Mouse (Mus musculus) kidney, embryonic 16.5 days (tissue): ENCODE data around the gene Slc18a2. TPM values are rescaled to one million over a fixed set of nuclear protein-coding genes. Genes with fewer than 3 reads are reported as not detected.

Source experiments
- ATAC-seq: fragments of 200-750 bp; cut with Nextera tagmentation; 2 replicates; pipeline ENCODE4 v1.8.0; 2017; ENCODE audit warnings: moderate TSS enrichment; ENCODE audit not compliant: low FRiP score, low TSS enrichment
- H3K27ac ChIP-seq: fragments of 300-500 bp; sonication (generic); 2 replicates; pipeline ENCODE4 v1.5.1; 2014; ENCODE audit warnings: low read length
- H3K27me3 ChIP-seq: fragments of 300-500 bp; sonication (generic); 2 replicates; pipeline ENCODE4 v1.6.1; 2014; ENCODE audit warnings: low read length, control low read depth, mixed read lengths; ENCODE audit not compliant: insufficient read depth
- H3K36me3 ChIP-seq: fragments of 300-500 bp; sonication (generic); 2 replicates; pipeline ENCODE4 v1.6.1; 2014; ENCODE audit warnings: low read length, control low read depth, mixed read lengths; ENCODE audit not compliant: insufficient read depth
- H3K4me1 ChIP-seq: fragments of 300-500 bp; sonication (generic); 2 replicates; pipeline ENCODE4 v1.6.1; 2014; ENCODE audit warnings: low read length, control low read depth, mixed read lengths; ENCODE audit not compliant: insufficient read depth
- H3K4me2 ChIP-seq: fragments of 300-500 bp; sonication (generic); replicated peaks from 2 replicates; pipeline ENCODE4 v1.6.1; 2014; ENCODE audit warnings: low read depth, low read length
- H3K4me3 ChIP-seq: fragments of 300-500 bp; sonication (generic); 2 replicates; pipeline ENCODE4 v1.5.1; 2014; ENCODE audit warnings: mild to moderate bottlenecking, low read length
- H3K9ac ChIP-seq: fragments of 300-500 bp; sonication (generic); replicated peaks from 2 replicates; pipeline ENCODE4 v1.6.1; 2014; ENCODE audit warnings: low read length
- H3K9me3 ChIP-seq: fragments of 300-500 bp; sonication (generic); 2 replicates; pipeline ENCODE4 v1.6.1; 2016; ENCODE audit warnings: low read length, control low read depth
- WGBS: fragments of 180-500 bp; shearing (Covaris S2); extraction: QIAGEN DNeasy Blood & Tissue Kit; methylation state at CpG from one replicate; pipeline ENCODE4 v1.1.7; 2014; 5-methylcytosine and 5-hydroxymethylcytosine counted together
- polyA plus RNA-seq: library from polyadenylated mRNA; unstranded; fragments of >200 nt; fragmentation: Nextera tagmentation; extraction: Ambion mirVana; gene quantifications from 2 replicates; pipeline ENCODE4 v1.2.1, GENCODE M21; 2015

Gene Slc18a2
- polyA plus RNA-seq, 1 experiment from 2014 or later = 8.1 TPM

DNA sequence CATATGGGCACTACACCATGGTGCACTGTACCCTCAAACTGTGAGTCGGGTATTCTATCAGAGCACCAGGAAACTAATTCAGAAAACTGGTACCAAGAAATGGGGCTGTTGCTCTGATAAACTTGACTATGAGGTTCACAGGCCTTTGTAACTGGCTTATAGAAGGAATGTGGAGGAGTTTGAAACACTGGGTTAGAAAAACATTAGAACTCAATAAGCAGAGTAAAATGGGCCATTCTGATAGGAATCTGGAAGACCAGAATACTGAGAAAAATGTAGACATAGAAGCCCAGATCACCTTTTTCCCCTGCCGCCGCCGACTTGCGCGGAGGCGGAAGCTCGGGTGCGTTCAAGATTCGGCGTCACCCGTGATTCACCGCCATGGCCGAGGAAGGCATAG is 61.3 kb downstream of the Slc18a2 start, which contains the start of gene Rps12-ps3:
TSS of gene Rps12-ps3 (plus strand) at position 301 of the 400 bp plus-strand sequence.
- Histone ChIP-seq H3K27me3 (no peaks in the 10 kb centered on the region), H3K4me3 (no peak within 1 kb of the TSS), H3K36me3 (0 out of 2 replicates have a peak, but pooled peaks cover 3% of the 10 kb centered on the region), H3K9me3 (no peaks in the 10 kb centered on the region), H3K4me2 (no peak within 1 kb of the TSS), H3K27ac (no peak within 1 kb of the TSS), H3K9ac (no peak within 1 kb of the TSS), H3K4me1 (no peaks in the 10 kb centered on the region)
- WGBS = 97% methylated on average over 12 of the region's 14 CpGs
- ATAC-seq = no peak

DNA sequence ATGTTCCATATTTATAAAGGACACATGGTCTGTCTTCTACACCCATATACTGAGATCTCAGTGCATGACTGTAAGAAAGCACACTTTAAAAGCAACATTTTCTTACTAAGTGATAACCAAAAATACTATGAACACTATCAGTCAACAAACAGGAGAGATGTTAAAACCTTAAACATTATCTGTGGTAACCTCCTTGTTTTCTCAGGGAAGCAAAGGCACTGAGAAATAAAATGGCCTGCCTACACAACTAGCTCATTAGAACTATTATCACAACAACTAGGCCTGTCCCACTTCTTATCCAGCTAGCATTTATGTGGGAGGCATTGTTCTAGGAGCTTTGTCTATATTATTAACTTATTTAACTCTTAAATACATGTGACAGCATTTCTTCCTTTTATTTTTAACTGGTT is 70.1 kb downstream of the Slc18a2 start:
- Histone ChIP-seq H3K9me3 (no peaks in the 10 kb centered on the region), H3K4me1 (no peaks in the 10 kb centered on the region), H3K36me3 (no peaks in the 10 kb centered on the region), H3K27me3 (no peaks in the 10 kb centered on the region), H3K27ac (no peak overlapping the region), H3K4me2 (no peak overlapping the region), H3K9ac (no peak overlapping the region), H3K4me3 (no peak overlapping the region)
- ATAC-seq = no peak

DNA sequence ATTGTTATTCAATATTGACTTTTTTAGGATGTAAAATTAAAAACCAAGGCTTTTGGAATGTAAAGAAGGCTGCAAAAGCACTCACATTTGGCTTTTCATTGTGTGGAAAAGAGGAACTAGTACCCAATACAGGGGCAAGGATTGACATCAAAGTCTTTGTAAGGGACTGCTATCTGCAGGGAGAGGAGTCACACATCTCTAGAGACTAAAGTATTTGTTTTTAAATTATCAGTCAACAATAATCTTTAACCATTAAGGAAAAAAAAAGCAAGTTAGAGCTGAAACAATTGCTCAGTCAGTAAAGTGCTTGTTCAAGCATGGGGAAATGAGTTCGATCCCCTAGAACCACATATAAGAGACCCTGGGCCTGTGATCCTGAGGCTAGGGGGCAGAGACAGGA is 76.0 kb downstream of the Slc18a2 start:
- Histone ChIP-seq H3K36me3 (no peaks in the 10 kb centered on the region), H3K9ac (no peak overlapping the region), H3K4me3 (no peak overlapping the region), H3K27me3 (no peaks in the 10 kb centered on the region), H3K27ac (no peak overlapping the region), H3K4me2 (no peak overlapping the region), H3K4me1 (peaks cover 7% of the 10 kb centered on the region), H3K9me3 (no peaks in the 10 kb centered on the region)
- ATAC-seq = no peak
- 100% methylated on average over 1 of the region's 1 CpGs for WGBS

DNA sequence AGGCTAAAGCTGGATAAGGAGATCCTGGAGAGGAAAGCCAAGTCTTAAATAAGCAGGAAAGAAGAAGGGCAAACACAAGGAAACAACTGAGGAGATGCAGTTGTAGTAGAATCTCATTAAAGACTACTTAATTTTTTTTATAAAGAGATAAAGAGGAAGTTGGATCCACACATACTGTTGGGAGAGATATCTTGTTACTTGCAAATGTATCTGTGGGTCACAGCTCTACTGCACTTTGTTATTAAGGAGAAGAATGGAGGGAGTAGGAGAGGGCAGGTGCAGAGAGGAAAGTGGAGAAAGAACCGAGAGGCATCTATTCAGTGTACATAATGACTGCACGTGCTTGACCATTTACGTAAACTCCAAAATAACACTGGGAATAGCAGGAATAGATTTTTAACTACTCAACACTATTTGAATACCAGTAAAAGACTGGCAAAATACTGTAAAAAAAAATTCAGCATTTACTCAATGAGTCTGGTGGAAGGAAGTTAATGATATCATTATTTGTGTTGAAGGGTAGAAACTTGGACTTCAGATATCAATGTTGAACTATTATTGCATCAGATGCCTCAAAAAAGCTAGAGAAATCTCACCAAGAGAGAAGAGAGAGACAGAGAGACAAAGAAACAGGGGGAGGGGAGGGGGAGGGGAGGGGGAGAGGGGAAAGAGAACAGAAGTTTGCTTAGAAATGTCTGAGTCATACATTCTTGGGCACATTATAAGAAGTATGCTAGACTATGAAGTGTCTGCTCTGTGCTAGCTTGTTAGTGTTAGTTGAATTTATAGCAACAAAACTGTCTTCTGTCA is 77.4 kb downstream of the Slc18a2 start:
- peaks cover 13% of the 10 kb centered on the region for H3K4me1 ChIP-seq
- H3K4me3 ChIP-seq = no peak overlapping the region
- H3K4me2 ChIP-seq = no peak overlapping the region
- no peak overlapping the region for H3K9ac ChIP-seq
- 90% methylated on average over 3 of the region's 3 CpGs for WGBS
- H3K9me3 ChIP-seq = no peaks in the 10 kb centered on the region
- H3K27ac ChIP-seq = no peak overlapping the region
- no peaks in the 10 kb centered on the region for H3K27me3 ChIP-seq
- H3K36me3 ChIP-seq = no peaks in the 10 kb centered on the region
- no peak for ATAC-seq

DNA sequence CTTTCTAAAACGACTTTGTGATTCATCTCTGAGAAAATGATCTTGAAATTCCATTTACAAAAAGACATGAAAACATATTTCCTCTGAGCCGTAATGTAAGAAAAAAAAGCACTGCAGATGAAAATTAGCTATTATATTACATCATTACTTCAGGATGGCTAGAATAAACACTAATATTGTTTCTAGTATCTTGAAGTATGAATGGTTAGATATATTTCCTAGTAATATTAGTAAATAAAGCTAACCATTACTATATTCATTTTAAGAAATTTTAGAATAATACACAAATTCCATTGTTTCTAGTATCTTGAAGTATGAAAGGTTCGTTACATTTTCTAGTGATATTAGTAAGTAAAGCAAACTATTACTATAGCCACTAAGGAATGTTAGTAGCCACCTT is 79.2 kb downstream of the Slc18a2 start:
- H3K4me3 ChIP-seq = no peak overlapping the region
- H3K4me1 ChIP-seq = peaks cover 23% of the 10 kb centered on the region
- H3K9me3 ChIP-seq = no peaks in the 10 kb centered on the region
- H3K9ac ChIP-seq = no peak overlapping the region
- no peaks in the 10 kb centered on the region for H3K27me3 ChIP-seq
- H3K27ac ChIP-seq = no peak overlapping the region
- H3K4me2 ChIP-seq = no peak overlapping the region
- whole genome bisulfite sequencing = 85% methylated on average over 3 of the region's 3 CpGs
- no peaks in the 10 kb centered on the region for H3K36me3 ChIP-seq
- ATAC-seq = no peak

DNA sequence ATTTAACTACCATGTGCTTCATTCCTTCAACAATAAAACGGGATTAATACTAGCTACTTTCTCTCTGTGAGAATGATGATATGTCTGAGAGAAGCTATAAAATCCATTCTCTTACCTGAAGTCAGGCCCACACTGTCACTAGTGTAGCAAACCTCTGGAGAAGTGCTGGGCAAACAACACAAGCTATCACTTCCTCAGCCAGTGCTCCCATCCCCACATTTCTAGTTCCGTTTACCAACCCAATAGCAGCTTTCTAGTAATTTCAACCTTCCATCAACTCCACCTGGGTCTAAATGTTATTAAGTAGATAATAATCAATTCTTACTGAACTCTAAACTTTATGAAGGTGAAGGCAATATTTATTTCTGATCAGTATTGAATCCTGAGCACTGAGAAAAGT is 82.3 kb downstream of the Slc18a2 start:
- peak overlapping the region; percentile 88 for H3K4me2 ChIP-seq
- H3K27ac ChIP-seq = no peak overlapping the region
- 28% methylated on average over 2 of the region's 2 CpGs for WGBS
- H3K9ac ChIP-seq = no peak overlapping the region
- H3K9me3 ChIP-seq = no peaks in the 10 kb centered on the region
- H3K27me3 ChIP-seq = no peaks in the 10 kb centered on the region
- peak overlapping the region; percentile 93 for H3K4me3 ChIP-seq
- ATAC-seq = no peak
- peaks cover 27% of the 10 kb centered on the region for H3K4me1 ChIP-seq
- no peaks in the 10 kb centered on the region for H3K36me3 ChIP-seq

DNA sequence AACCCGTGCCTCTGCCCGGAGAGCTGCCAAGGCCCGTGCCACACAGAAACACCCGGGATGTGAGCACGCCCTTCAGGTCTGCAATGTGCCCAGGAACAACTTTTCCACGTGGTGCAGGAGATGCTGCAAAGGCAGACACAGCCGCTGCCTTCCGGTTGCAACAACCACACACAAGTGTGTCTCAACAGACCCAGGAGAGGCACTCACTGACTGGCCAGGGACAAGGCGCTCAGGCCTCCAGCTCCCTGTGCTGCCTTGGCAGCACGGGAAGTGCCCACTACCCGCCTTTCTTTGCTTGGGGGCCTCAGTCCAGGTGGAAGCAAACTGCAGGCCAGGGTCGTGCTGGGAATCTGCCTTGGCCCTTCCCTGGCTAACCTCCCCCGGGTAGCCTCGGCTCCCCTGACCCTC is 83.6 kb downstream of the Slc18a2 start:
- H3K4me3 ChIP-seq = peak overlapping the region; percentile 93
- no peaks in the 10 kb centered on the region for H3K36me3 ChIP-seq
- peak overlapping the region; percentile 93 for H3K9ac ChIP-seq
- H3K27ac ChIP-seq = no peak overlapping the region
- no peaks in the 10 kb centered on the region for H3K9me3 ChIP-seq
- H3K4me1 ChIP-seq = peaks cover 27% of the 10 kb centered on the region
- under 1% methylated on average over 14 of the region's 14 CpGs for WGBS
- ATAC-seq = 0 out of 2 replicates have a peak, but pooled peaks have one; percentile 2
- 0 out of 2 replicates have a peak, but pooled peaks cover 2% of the 10 kb centered on the region for H3K27me3 ChIP-seq
- peak overlapping the region; percentile 88 for H3K4me2 ChIP-seq

DNA sequence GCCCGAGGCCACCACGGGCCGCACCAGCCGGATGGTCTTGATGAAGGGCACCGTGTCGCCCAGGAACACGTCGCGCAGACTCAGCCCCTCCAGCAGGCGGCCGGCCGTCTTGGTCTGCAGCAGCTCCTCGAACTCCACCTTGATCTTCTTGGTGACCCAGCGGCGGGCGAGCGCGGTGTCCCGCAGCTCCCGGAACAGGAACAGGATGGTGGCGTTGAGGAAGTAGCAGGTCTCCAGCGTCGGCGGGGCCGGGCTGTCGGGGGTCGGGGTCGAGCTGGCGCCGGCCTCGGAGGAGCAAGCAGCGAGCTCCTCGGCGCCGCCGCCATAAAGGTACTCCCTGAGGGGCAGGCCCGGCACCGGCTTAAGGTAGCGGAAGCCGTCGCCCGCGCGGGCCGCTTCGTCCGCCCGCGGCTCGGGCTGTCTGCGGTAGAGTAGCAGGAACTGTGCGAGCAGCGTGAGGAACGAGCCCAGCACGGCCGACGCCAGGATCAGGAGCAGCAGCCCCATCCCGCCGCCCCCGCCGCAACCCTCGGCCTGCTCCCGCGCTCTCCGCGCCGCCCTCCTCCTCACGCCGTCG is 84.5 kb downstream of the Slc18a2 start:
- ATAC-seq = peak; percentile 68
- 0% methylated on average over 58 of the region's 70 CpGs for WGBS
- H3K36me3 ChIP-seq = no peaks in the 10 kb centered on the region

More for the DNA sequence above, 84.5 kb downstream of the Slc18a2 start:
- 0 out of 2 replicates have a peak, but pooled peaks cover 2% of the 10 kb centered on the region for H3K27me3 ChIP-seq
- peaks cover 27% of the 10 kb centered on the region for H3K4me1 ChIP-seq
- peak overlapping the region; percentile 93 for H3K27ac ChIP-seq
- peak overlapping the region; percentile 88 for H3K4me2 ChIP-seq
- H3K9me3 ChIP-seq = no peaks in the 10 kb centered on the region
- H3K4me3 ChIP-seq = peak overlapping the region; percentile 93
- H3K9ac ChIP-seq = peak overlapping the region; percentile 93
